Mouse (Mus musculus) ES-Bruce4 (cell line): ENCODE measurements at regions not wholly inside any gene's neighbourhood (a gene's known extent, or its start where the extent isn't known, plus 50 kb on each side); places are given as distances from the start of the nearest gene placed in this dataset.

ENCODE experiments used
- H3K27ac ChIP-seq: 2 replicates; pipeline ENCODE4 v1.5.1; 2012; ENCODE audit warnings: low read length, inconsistent platforms; ENCODE audit not compliant: insufficient read depth
- H3K27me3 ChIP-seq: 2 replicates; pipeline ENCODE4 v1.6.1; 2012; ENCODE audit warnings: mild to moderate bottlenecking, low read length, inconsistent platforms; ENCODE audit not compliant: control insufficient read depth, poor library complexity, insufficient read depth, severe bottlenecking
- H3K36me3 ChIP-seq: 2 replicates; pipeline ENCODE4 v1.6.1; 2012; ENCODE audit warnings: inconsistent platforms, mild to moderate bottlenecking, low read length, moderate library complexity; ENCODE audit not compliant: control insufficient read depth, poor library complexity, insufficient read depth, severe bottlenecking
- H3K4me1 ChIP-seq: one replicate; pipeline ENCODE4 v1.8.1; 2011; ENCODE audit warnings: low read length; ENCODE audit not compliant: control insufficient read depth, insufficient read depth
- H3K4me3 ChIP-seq: 2 replicates; pipeline ENCODE4 v1.5.1; 2011; ENCODE audit warnings: low read depth, mild to moderate bottlenecking, low read length
- H3K9ac ChIP-seq: 2 replicates; pipeline ENCODE4 v1.6.1; 2012; ENCODE audit warnings: low read depth, mild to moderate bottlenecking, inconsistent platforms; ENCODE audit not compliant: poor library complexity, severe bottlenecking
- H3K9me3 ChIP-seq: replicated peaks from 2 replicates; pipeline ENCODE4 v1.6.1; 2012; ENCODE audit warnings: mild to moderate bottlenecking, low read length, inconsistent platforms; ENCODE audit not compliant: control insufficient read depth, poor library complexity, insufficient read depth, severe bottlenecking
- CTCF ChIP-seq: IDR thresholded peaks from one replicate; pipeline ENCODE4 v1.8.1; 2011; ENCODE audit warnings: low read depth, low read length
- EP300 ChIP-seq: IDR thresholded peaks from 2 replicates; pipeline ENCODE4 v1.6.1; 2011; ENCODE audit warnings: low read depth, low read length; ENCODE audit not compliant: insufficient read depth
- POLR2A ChIP-seq: IDR thresholded peaks from one replicate; pipeline ENCODE4 v1.8.1; 2011; ENCODE audit warnings: low read length; ENCODE audit not compliant: insufficient read depth

DNA sequence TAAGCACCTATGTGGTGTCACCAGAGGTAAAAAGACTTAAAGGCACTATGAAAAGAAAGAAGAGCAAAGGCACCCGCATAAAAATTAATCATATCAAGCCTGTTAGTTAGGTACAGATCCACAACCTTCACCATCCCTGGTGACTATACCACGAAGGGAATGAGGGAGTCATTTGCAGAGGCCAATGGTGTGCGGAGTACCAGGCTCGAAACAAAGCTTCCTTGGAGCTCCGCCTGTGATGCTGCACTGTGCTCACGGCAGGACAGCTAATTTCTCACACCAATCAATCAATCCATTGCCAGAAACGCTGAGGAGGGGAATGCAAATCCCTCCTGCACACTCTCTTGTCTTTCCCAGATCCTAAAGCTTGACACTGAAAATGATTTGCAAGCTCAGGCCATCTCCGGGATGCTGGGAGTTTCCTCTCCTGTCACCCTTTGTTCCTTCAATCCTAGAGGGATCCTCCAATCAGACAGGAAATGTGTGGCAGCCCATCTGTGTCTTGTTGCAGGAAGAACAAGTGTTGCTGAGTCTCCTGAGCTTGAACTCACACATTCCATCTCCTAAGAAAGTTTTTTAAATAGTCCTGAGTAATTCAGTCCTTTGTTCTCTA is 653.6 kb downstream of the Diaph3 start:
- Histone ChIP-seq H3K27me3 (no peaks in the 10 kb centered on the region), H3K4me1 (no peaks in the 10 kb centered on the region), H3K9me3 (no peaks in the 10 kb centered on the region), H3K9ac (no peak overlapping the region), H3K27ac (no peak overlapping the region), H3K4me3 (no peak overlapping the region), H3K36me3 (no peaks in the 10 kb centered on the region)
- TF ChIP-seq POLR2A (no peak), CTCF (no peak)

DNA sequence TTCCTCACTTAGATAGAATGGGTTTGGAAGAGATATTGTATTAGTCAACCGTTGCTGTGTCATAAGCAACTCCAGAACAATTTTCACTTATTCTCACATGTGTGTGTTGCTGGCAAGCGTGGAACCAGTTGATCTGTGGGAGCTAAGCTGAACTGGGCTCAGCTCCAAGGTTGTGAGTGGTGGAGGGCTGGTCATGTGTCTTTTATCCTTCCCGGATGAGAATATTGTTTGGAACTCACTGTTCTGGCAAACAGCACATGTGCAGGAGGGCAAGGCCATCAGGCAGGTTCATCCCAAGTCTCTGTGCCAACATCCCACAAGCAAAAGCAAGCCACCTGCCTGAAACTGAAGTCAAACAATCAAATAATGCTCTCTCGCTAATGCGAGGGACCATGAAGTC is 656.8 kb downstream of the Diaph3 start:
- TF ChIP-seq EP300 (no peak), CTCF (no peak), POLR2A (no peak)
- no peaks in the 10 kb centered on the region for H3K9me3 ChIP-seq
- H3K4me1 ChIP-seq, result no peaks in the 10 kb centered on the region
- H3K9ac ChIP-seq, result no peak overlapping the region
- H3K36me3 ChIP-seq, result no peaks in the 10 kb centered on the region
- no peak overlapping the region for H3K27ac ChIP-seq
- no peaks in the 10 kb centered on the region for H3K27me3 ChIP-seq
- no peak overlapping the region for H3K4me3 ChIP-seq

DNA sequence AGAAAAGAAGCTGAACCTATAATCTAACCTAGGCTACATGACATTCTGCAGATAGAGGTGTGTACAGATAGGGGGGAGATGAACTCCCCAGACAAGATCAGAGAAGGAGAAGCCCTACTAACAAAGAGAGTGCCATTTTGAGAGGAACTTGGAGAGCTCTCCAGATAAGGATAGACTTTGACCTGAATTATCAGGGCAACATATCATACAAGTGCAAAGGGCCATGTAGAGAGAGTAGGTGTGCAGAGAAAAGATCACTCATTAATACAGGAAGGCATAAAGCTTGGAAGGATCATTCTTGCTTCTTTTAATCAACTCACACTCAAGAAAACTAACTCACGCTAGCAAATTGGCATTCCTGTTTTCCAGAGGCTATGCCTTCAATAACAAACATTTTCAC is 667.4 kb downstream of the Diaph3 start:
- H3K9me3 ChIP-seq, result no peaks in the 10 kb centered on the region
- H3K36me3 ChIP-seq, result no peaks in the 10 kb centered on the region
- peaks cover 2% of the 10 kb centered on the region; the same call in 1 of the 2 replicates for H3K27me3 ChIP-seq
- no peak for TF ChIP-seq POLR2A
- no peak for TF ChIP-seq CTCF
- no peak for TF ChIP-seq EP300
- no peak overlapping the region for H3K4me3 ChIP-seq
- no peak overlapping the region for H3K27ac ChIP-seq
- H3K9ac ChIP-seq, result no peak overlapping the region
- H3K4me1 ChIP-seq, result no peaks in the 10 kb centered on the region

DNA sequence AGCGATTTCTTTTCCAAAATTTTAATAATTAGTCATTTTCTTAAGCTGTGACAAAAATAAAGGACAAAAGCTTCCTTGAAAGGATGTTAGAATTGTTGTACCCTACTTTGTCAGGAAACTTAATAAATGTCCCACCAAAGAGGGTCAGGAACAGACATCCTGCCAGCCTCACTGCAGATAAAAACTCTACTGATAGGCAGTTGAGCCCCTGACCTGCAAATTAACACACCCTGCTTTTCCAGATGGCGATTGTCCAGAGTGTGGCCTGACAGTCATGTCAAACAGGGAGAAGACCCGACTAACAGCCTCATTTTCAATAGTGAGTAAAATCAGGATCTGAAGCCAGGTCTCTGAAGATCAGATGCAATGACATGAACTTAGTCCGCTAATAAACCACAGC is 670.6 kb downstream of the Diaph3 start:
- Histone ChIP-seq H3K4me1 (no peaks in the 10 kb centered on the region), H3K4me3 (no peak overlapping the region), H3K27ac (no peak overlapping the region), H3K27me3 (peaks cover 2% of the 10 kb centered on the region), H3K9me3 (no peaks in the 10 kb centered on the region), H3K36me3 (no peaks in the 10 kb centered on the region), H3K9ac (no peak overlapping the region)
- no peak for TF ChIP-seq CTCF

DNA sequence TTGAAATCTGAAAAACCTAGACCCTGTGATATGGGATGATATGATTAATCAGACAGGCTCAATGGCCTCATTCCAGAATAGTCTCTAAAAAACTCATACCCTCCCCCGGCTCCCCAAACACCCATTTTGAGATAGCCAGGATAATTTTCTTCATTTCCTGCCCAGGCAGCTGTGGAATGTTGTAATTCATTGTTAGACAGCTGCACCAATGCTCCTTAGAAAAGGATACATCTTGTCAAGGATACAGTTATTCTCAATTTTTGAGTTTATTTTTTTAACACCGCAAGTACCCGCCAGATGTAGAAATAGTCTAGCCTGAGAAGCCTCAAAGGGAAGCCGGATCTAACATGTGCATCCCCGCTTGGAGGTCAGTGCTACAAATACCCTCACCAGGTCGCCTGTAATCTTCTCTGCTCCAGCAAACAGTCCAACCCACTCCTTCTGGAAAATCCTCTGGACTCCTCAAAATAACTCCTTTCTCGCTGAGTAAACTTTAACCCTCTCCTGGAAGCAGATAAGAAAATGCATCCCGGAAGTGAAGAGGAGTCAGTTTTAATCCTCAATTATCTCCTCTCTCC is 673.1 kb downstream of the Diaph3 start:
- no peak overlapping the region for H3K27ac ChIP-seq
- no peak overlapping the region for H3K9ac ChIP-seq
- TF ChIP-seq CTCF (no peak), POLR2A (no peak), EP300 (no peak)
- no peak overlapping the region for H3K4me3 ChIP-seq
- peaks cover 2% of the 10 kb centered on the region for H3K27me3 ChIP-seq
- no peaks in the 10 kb centered on the region for H3K36me3 ChIP-seq
- H3K4me1 ChIP-seq, result no peaks in the 10 kb centered on the region
- no peaks in the 10 kb centered on the region for H3K9me3 ChIP-seq

DNA sequence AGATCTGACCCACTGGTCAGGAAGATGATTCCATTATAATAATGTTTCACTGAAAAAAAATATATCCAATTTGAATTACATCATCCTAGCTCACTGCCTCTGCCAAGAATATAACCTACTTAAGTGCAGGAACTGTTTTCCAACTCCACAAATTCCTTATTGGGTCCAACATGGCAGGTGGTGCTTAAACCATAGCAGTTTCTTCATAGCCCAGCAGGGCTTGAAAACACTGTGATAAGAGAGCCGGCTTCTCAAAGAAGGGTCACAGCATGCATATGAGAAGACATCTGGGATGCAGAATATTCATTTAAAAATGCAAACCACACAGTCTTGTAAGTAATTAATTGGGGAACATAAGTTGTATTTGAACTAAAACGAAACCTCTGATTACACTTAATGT is 677.6 kb downstream of the Diaph3 start:
- Histone ChIP-seq H3K9me3 (no peaks in the 10 kb centered on the region), H3K36me3 (no peaks in the 10 kb centered on the region), H3K9ac (no peak overlapping the region), H3K27ac (no peak overlapping the region), H3K4me1 (no peaks in the 10 kb centered on the region), H3K27me3 (no peaks in the 10 kb centered on the region; the same call in 1 of the 2 replicates), H3K4me3 (no peak overlapping the region)
- TF ChIP-seq EP300, result no peak
- no peak for TF ChIP-seq CTCF
- no peak for TF ChIP-seq POLR2A
